Mouse (Mus musculus) forebrain, embryonic 10.5 days (tissue): ENCODE measurements around the gene Atp6v0b. TPM values are rescaled to one million over a fixed set of nuclear protein-coding genes. Genes with fewer than 3 reads are reported as not detected.

ENCODE experiments used
- DNase-seq: peaks from one replicate; pipeline ENCODE4 v3.0.0-alpha.2; 2017; ENCODE audit warnings: low spot score; ENCODE audit errors: extremely low spot score
- H3K27ac ChIP-seq: fragments of 300-500 bp; sonication (generic); 2 replicates; pipeline ENCODE4 v1.5.1; 2016; ENCODE audit warnings: mild to moderate bottlenecking
- H3K27me3 ChIP-seq: fragments of 300-500 bp; sonication (generic); 2 replicates; pipeline ENCODE4 v1.6.1; 2016; ENCODE audit warnings: mild to moderate bottlenecking; ENCODE audit not compliant: poor library complexity, severe bottlenecking
- H3K36me3 ChIP-seq: fragments of 300-500 bp; sonication (generic); replicated peaks from 2 replicates; pipeline ENCODE4 v1.6.1; 2016; ENCODE audit warnings: mild to moderate bottlenecking, moderate library complexity
- H3K4me1 ChIP-seq: fragments of 300-500 bp; sonication (generic); 2 replicates; pipeline ENCODE4 v1.6.1; 2016
- H3K4me3 ChIP-seq: fragments of 300-500 bp; sonication (generic); 2 replicates; pipeline ENCODE4 v1.5.1; 2016; ENCODE audit warnings: mild to moderate bottlenecking, moderate library complexity
- H3K9me3 ChIP-seq: fragments of 300-500 bp; sonication (generic); 2 replicates; pipeline ENCODE4 v1.6.1; 2016; ENCODE audit warnings: mild to moderate bottlenecking, moderate library complexity
- WGBS: fragments of 180-500 bp; shearing (Covaris S2); methylation state at CpG from one replicate; pipeline ENCODE4 v1.1.7; 2016; 5-methylcytosine and 5-hydroxymethylcytosine counted together
- polyA plus RNA-seq: library from polyadenylated mRNA; unstranded; fragments of >200 nt; fragmentation: Nextera tagmentation; extraction: Ambion mirVana; gene quantifications from 2 replicates; pipeline ENCODE4 v1.2.1, GENCODE M21; 2016

Gene Atp6v0b
- polyA plus RNA-seq, 1 experiment from 2014 or later = 160 TPM

DNA sequence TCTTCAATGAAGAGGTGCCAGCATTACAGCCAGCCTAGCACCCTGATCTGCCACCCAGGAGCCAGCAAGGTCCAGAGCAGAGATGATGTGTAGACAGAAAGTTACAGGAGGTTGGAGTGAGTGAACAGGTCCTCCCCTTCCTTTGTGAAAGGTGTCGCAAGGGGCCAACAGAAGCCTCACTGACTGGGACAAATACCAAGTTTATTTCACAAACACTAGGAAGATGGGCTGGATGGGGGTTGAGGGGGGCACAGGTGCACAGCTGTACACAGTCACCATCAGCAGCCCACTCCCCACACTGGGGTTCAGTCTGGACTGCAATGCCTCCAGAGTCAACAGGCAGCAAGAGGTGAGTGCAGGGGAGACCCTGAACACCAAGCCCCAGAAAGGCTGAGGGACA is 3.0 kb downstream of the Atp6v0b start:
- no peak overlapping the region for H3K27ac ChIP-seq
- no peaks in the 10 kb centered on the region for H3K9me3 ChIP-seq
- peaks cover 69% of the 10 kb centered on the region for H3K4me1 ChIP-seq
- peak overlapping the region; percentile 92 for H3K4me3 ChIP-seq
- peaks cover 54% of the 10 kb centered on the region for H3K36me3 ChIP-seq
- H3K27me3 ChIP-seq = no peaks in the 10 kb centered on the region
- 100% methylated on average over 1 of the region's 1 CpGs for WGBS
- no peak for DNase-seq

DNA sequence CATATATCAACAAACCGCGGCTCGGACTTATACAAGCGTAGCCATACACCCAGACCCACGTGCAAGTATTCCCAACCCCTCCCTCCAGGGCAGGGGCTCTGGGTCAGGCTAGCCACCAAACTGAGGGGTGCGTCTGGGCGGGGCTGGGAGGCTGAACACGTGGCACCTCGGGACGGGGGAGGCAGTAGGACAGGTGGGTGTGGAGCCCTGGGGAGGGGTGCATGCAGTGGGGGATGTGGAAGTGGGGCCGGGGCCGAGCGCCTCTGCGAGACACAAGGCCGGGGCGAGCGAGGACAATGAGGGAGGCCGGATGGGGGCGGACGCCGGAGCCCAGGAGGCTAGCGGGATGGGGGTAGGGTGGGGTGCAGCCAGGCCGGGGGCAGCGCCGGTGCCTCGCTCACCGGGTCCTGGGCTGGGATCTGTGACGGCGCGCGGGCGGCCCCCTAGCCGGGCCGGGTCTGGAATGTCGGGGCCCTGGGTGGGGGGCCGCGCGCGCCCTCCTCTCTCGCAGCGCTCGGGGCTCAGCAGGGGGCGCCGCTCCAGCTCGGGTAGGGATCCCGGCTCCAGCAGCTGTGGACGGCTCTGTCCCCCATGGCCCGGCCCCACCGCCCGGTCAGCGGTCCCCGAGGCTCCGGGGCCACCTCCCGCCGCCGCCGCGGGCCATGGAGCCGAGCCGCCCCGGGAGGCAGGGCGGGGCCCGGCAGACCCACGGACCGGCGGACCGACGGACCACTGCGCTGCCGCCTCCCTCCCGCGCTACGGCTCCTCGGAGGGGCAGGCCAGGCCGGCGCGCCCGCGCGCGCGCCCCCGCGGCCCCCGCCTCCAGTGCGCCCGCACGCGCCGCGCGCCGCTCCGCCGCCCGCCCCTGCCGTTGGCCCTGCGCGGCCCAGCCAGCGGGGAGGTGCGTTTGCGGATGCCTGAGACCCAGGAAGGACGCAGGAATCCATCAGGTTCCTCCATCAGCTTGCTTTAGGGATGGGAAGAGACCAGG is 4.1 kb downstream of the Atp6v0b start, which contains the start of gene B4galt2:
TSS of gene B4galt2 (minus strand) at position 787 of the 991 bp plus-strand sequence.
- peak; percentile 68 for DNase-seq
- 1% methylated on average over 97 of the region's 103 CpGs for WGBS
- Histone ChIP-seq H3K36me3 (peaks cover 58% of the 10 kb centered on the region), H3K27ac (peak within 1 kb of the TSS; percentile 96), H3K27me3 (no peaks in the 10 kb centered on the region), H3K4me1 (peaks cover 69% of the 10 kb centered on the region), H3K4me3 (peak within 1 kb of the TSS; percentile 92), H3K9me3 (no peaks in the 10 kb centered on the region)

DNA sequence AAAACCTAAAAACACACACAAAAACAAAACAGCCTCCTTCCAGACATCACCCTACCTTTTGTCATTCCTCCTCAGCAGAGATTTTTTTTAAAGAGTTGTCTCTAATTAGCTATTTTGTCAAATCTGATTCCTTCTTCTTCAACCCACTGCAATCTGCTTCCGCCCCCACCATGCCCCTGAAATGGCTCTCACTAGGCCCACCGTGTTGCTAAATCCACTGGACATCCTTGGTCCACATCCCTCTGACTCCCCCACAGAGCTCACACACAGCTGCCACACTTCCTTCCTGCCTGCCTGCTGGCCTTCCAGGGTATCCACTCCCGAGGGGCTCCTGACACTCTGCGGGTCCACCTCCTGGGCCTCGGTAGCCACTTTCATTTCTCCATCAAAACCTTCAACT is 8.4 kb downstream of the Atp6v0b start:
- Histone ChIP-seq H3K27me3 (no peaks in the 10 kb centered on the region), H3K36me3 (peaks cover 76% of the 10 kb centered on the region), H3K4me3 (no peak overlapping the region), H3K9me3 (no peaks in the 10 kb centered on the region), H3K4me1 (peaks cover 35% of the 10 kb centered on the region), H3K27ac (no peak overlapping the region)
- DNase-seq = no peak
- 87% methylated on average over 5 of the region's 5 CpGs for WGBS

DNA sequence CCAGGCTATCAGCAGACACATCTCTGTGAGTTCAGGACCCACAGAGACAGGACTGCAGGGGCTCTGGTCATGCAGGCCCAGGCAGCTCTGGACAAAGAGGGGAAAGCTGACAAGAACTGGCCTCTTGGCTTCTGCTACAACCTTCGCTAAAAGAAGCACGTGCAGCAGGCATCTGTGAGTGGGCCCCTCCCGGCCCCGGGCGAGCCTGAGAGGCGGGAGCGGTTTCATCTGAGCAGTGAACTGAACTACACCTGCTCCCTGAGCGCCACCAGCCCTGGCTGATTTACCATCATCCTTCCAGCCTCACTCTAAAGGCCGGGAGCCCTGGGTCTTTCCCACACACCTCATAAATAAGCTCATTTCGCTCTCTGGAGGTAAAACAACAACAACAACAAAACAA is 8.8 kb downstream of the Atp6v0b start:
- peaks cover 80% of the 10 kb centered on the region for H3K36me3 ChIP-seq
- 82% methylated on average over 10 of the region's 10 CpGs for WGBS

DNA sequence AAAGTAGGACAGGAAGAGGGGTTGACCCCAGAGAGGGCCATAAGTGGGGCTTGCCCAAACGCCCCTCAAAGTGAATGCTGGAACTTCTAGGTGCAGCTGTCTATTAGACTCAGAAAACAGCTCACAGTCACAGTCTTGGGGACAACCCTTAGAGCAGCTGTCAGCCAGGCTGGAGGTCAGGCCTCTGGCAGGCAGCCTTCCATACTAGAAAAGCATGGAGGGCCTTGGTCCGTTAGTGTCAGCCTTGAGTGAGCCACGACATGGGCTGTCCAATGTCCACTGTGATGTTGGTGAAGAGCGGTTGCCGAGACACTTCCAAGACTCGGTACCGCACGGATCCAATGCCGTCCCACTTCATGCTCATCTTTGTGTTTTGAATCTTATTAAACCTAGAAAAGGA is 13.5 kb downstream of the Atp6v0b start:
- no peak for DNase-seq
- H3K4me3 ChIP-seq = no peak overlapping the region
- WGBS = 93% methylated on average over 9 of the region's 9 CpGs
- peaks cover 57% of the 10 kb centered on the region for H3K36me3 ChIP-seq
- H3K27ac ChIP-seq = no peak overlapping the region
- H3K27me3 ChIP-seq = 0 out of 2 replicates have a peak, but pooled peaks cover 3% of the 10 kb centered on the region
- H3K9me3 ChIP-seq = no peaks in the 10 kb centered on the region
- H3K4me1 ChIP-seq = peaks cover 38% of the 10 kb centered on the region

More for the DNA sequence above, 8.8 kb downstream of the Atp6v0b start:
- Histone ChIP-seq H3K4me3 (no peak overlapping the region), H3K9me3 (no peaks in the 10 kb centered on the region), H3K27ac (no peak overlapping the region), H3K4me1 (peaks cover 33% of the 10 kb centered on the region), H3K27me3 (no peaks in the 10 kb centered on the region)
- no peak for DNase-seq

DNA sequence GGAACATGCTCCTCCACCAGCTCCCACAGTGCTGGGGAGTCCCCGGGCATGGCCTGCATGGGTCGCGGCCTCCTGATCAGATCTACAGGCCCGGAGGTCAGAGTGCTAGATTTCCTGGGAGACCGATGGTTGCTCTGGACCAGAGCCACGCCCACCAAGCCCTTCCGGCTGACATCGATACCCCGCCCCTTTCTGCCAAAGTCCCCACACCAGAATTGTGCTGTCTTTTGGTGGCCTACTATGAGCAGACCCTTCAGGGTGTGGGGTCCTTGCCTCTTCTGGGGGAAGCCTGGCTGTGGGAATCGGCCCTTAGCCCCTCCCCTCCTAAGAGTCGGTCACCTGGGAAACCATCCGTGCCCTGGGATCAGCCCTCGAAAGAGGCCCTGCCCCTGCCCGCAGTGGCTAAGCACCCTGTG is 14.7 kb downstream of the Atp6v0b start, which contains the start of gene Ccdc24:
TSS of gene Ccdc24 (minus strand) at position 87 of the 416 bp plus-strand sequence.
- WGBS = 10% methylated on average over 14 of the region's 14 CpGs
- H3K27ac ChIP-seq = peak within 1 kb of the TSS; percentile 36
- DNase-seq = peak; percentile 42

DNA sequence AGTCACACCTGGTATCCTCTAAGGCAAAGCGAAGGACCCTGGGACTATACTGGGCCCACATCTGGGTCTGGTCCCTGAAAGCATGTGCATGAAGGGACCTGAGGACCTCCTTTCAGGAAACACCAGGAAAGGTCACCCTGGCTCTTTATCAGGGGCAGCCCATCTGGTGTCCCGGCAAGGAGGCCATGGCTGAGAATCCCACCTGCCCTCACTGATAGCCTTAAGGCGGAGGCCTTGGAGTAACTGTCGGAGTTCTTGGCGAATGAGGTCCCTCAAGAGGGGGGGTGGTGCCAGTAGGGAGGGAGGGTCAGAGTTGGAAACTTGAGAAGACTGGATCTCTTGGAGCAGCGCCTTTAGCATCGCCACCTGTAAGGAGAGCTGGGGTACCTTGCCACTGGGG is 15.3 kb downstream of the Atp6v0b start:
- peaks cover 50% of the 10 kb centered on the region for H3K4me1 ChIP-seq
- peaks cover 19% of the 10 kb centered on the region for H3K27me3 ChIP-seq
- no peak for DNase-seq
- no peaks in the 10 kb centered on the region for H3K9me3 ChIP-seq
- no peak overlapping the region for H3K27ac ChIP-seq
- H3K4me3 ChIP-seq = peak overlapping the region; percentile 34; the same call in 1 of the 2 replicates
- peaks cover 41% of the 10 kb centered on the region for H3K36me3 ChIP-seq
- 57% methylated on average over 7 of the region's 7 CpGs for WGBS

More for the DNA sequence above, 14.7 kb downstream of the Atp6v0b start, which contains the start of gene Ccdc24:
- H3K4me3 ChIP-seq = peak within 1 kb of the TSS; percentile 34
- peaks cover 47% of the 10 kb centered on the region for H3K4me1 ChIP-seq
- H3K9me3 ChIP-seq = no peaks in the 10 kb centered on the region
- H3K36me3 ChIP-seq = peaks cover 48% of the 10 kb centered on the region
- H3K27me3 ChIP-seq = peaks cover 12% of the 10 kb centered on the region; the same call in 1 of the 2 replicates

DNA sequence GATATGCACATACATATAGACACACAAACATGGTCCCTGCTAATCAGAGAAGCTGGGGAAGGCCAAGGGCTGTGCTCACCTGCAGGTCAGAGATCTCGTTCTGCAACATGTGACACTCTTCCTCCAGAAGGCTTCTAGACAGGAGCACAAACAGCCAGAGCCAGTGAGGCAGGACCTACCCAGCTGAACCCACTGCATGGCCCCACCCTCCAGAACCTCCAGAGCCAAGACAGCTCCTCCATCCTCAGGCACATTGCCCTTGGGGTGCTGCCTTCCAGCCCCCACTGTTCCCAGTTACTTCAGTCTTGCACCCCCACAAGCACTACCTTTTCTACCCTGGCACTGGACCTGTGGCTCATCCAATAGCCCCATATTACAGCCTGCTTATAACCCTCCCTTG is 16.7 kb downstream of the Atp6v0b start:
- Histone ChIP-seq H3K36me3 (peaks cover 29% of the 10 kb centered on the region), H3K4me1 (peaks cover 58% of the 10 kb centered on the region), H3K27ac (no peak overlapping the region), H3K27me3 (peaks cover 21% of the 10 kb centered on the region), H3K4me3 (no peak overlapping the region), H3K9me3 (no peaks in the 10 kb centered on the region)
- WGBS = 76% methylated on average over 1 of the region's 1 CpGs
- DNase-seq = no peak

DNA sequence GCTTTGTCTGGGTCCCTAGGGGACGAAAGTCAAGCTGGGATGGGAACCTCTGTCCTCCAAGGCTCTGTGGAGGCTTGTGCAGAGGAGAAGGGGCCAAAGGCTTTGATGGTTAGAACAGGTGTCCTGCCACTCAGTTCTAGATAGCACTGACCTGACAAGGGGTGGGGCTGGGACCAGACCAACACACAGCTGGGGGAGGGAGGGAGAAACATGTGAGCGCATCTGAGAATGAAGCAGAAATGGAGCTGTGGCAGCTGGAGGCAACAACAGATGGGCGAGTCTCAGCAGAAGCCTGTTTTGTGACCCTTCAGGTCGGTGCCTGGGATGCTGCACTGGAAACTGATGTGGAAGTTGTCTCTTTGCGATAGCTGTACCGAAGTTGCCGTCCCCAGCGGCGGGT is 17.8 kb downstream of the Atp6v0b start:
- WGBS = 79% methylated on average over 9 of the region's 9 CpGs
- Histone ChIP-seq H3K27ac (no peak overlapping the region), H3K27me3 (peaks cover 21% of the 10 kb centered on the region), H3K9me3 (no peaks in the 10 kb centered on the region), H3K4me3 (no peak overlapping the region), H3K36me3 (peaks cover 22% of the 10 kb centered on the region), H3K4me1 (peaks cover 58% of the 10 kb centered on the region)
- DNase-seq = no peak

DNA sequence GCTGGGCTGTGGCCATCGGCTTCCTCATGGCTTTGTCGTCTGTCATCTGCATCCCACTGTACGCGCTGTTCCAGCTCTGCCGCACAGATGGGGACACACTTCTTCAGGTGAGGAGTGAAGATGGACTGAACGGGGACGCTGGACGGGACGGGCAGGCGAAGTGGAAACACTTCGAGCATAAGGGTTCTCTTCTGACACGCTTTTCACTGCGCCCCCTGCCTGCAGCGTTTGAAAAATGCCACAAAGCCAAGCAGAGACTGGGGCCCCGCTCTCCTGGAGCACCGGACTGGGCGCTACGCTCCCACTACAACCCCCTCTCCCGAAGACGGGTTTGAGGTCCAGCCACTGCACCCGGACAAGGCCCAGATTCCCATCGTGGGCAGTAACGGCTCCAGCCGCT is 19.3 kb downstream of the Atp6v0b start:
- H3K4me1 ChIP-seq = peaks cover 57% of the 10 kb centered on the region

DNA sequence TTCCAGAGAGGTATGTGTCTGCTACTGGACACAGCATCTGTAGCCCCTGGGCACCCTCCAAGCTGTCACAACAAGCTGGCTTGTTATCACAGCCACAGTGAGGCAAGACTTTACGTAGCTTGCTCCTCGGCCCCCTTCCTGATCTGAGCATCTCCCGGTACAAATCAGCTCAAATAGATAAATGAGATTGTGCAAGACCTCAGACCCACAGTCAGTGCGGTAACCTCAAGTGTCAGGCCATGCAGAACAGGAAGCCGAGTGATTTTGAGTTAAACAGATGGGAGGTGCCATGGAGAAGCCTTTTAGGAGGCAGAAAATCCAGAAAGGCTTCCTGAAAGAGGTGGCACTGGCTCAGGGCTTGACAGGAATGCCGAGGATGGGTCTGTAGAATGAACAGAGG is 20.1 kb downstream of the Atp6v0b start:
- DNase-seq = no peak
- H3K36me3 ChIP-seq = peaks cover 7% of the 10 kb centered on the region; the same call in 1 of the 2 replicates
- H3K4me3 ChIP-seq = no peak overlapping the region
- no peak overlapping the region for H3K27ac ChIP-seq
- 82% methylated on average over 6 of the region's 6 CpGs for WGBS
- no peaks in the 10 kb centered on the region for H3K9me3 ChIP-seq
- peaks cover 21% of the 10 kb centered on the region for H3K27me3 ChIP-seq
- peaks cover 50% of the 10 kb centered on the region for H3K4me1 ChIP-seq

More for the DNA sequence above, 19.3 kb downstream of the Atp6v0b start:
- Histone ChIP-seq H3K4me3 (peak overlapping the region; percentile 18; the same call in 1 of the 2 replicates), H3K27ac (peak overlapping the region; percentile 37; the same call in 1 of the 2 replicates), H3K9me3 (no peaks in the 10 kb centered on the region), H3K36me3 (peaks cover 7% of the 10 kb centered on the region; the same call in 1 of the 2 replicates), H3K27me3 (peaks cover 21% of the 10 kb centered on the region)
- 18% methylated on average over 24 of the region's 24 CpGs for WGBS
- DNase-seq = peak; percentile 62

DNA sequence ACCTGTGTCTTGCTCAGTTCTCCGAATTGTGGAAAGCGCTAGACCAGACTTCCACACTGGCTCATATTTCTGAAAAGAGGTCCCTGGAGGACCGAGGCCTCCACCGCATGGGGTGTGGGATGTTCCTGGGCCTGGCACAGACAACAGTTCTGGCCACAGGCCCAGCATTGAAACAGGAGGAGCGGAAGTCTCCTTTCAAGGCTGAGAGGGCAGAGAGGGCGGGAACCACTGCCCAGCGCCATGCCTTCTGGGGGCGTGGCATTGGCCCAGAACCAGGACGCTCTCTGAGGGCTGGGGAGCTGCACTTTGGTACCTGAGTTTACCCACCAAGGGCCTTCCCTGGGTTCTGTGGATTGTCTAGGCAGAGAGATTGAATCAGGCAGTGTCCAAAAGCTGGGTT is 21.1 kb downstream of the Atp6v0b start:
- Histone ChIP-seq H3K9me3 (no peaks in the 10 kb centered on the region), H3K27ac (no peak overlapping the region), H3K4me1 (peaks cover 41% of the 10 kb centered on the region), H3K36me3 (peaks cover 7% of the 10 kb centered on the region; the same call in 1 of the 2 replicates), H3K27me3 (peaks cover 21% of the 10 kb centered on the region), H3K4me3 (no peak overlapping the region)
- 69% methylated on average over 9 of the region's 9 CpGs for WGBS
- no peak for DNase-seq

DNA sequence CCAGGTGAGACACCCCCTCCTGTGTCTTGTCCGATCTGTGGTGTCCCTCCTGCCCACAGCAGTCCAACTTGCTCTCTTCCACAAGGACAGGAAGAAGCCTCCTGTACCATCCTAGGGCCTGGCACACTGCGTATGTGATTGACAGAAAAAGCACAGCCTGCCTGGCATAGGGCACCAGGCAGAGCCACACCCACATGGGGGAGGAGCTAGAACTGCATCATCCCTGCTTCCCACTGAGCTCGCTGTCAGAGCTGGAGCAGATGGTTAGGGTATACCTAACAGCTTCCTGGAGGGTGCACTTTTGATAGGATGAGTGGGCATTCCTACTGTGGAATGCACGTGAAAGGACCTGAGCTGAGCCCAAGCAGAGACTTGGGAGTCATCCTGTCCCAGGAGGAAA is 24.3 kb downstream of the Atp6v0b start:
- Histone ChIP-seq H3K36me3 (peaks cover 4% of the 10 kb centered on the region), H3K27ac (no peak overlapping the region), H3K9me3 (no peaks in the 10 kb centered on the region), H3K4me3 (no peak overlapping the region), H3K4me1 (peaks cover 22% of the 10 kb centered on the region), H3K27me3 (peaks cover 10% of the 10 kb centered on the region)
- 39% methylated on average over 4 of the region's 4 CpGs for WGBS
- DNase-seq = no peak
